ENCODE assay signal across 35 mouse cellular contexts in genomic region chr5:84037250-84037963, GRCm38 (mm10).
"Had no signal": no experiment of that assay in that cellular context is flagged by ENCODE, and none has a peak within 500 bp of the region (broad histone marks: within the 10 kb centered on the region; RNA-seq: fewer than 3 reads in every experiment).

No protein-coding gene starts in this region.

- H3K27me3 ChIP-seq: heart, embryonic 12.5 days; heart, embryonic 13.5 days; heart, embryonic 15.5 days; hindbrain, embryonic 12.5 days; hindbrain, embryonic 13.5 days; hindbrain, embryonic 15.5 days; intestine, embryonic 15.5 days; kidney, embryonic 15.5 days had no signal

- H3K36me3 ChIP-seq: heart, embryonic 10.5 days; heart, embryonic 12.5 days; heart, embryonic 13.5 days; heart, embryonic 15.5 days; hindbrain, embryonic 10.5 days; hindbrain, embryonic 12.5 days; hindbrain, embryonic 13.5 days; hindbrain, embryonic 15.5 days; intestine, embryonic 15.5 days; kidney, embryonic 15.5 days had no signal

- DNase-seq: heart, adult 2 months; heart, postnatal 10 days; heart, postnatal 14 days; heart, postnatal 36 days; heart, postnatal 4 days; kidney, adult 11 months; kidney, adult 18-20 months; kidney, adult 2 months; kidney, adult 8-10 months; kidney, adult 9 months; kidney, postnatal 10 days; kidney, postnatal 14 days; kidney, postnatal 25 days; kidney, postnatal 36 days; kidney, postnatal 4 days; layer of hippocampus, adult 9-11 months had no signal

- H3K27ac ChIP-seq: heart, adult 2 months; heart, embryonic 10.5 days; heart, embryonic 13.5 days; heart, embryonic 15.5 days; hindbrain, embryonic 10.5 days; hindbrain, embryonic 12.5 days; hindbrain, embryonic 13.5 days; hindbrain, embryonic 14.5 days; hindbrain, embryonic 15.5 days; hindbrain, postnatal 0 days; intestine, embryonic 15.5 days; kidney, embryonic 15.5 days; kidney, postnatal 0 days; layer of hippocampus, adult 2 months had no signal

- H3K4me1 ChIP-seq: heart, embryonic 10.5 days; heart, embryonic 12.5 days; heart, embryonic 13.5 days; heart, embryonic 15.5 days; hindbrain, embryonic 10.5 days; hindbrain, embryonic 12.5 days; hindbrain, embryonic 13.5 days; hindbrain, embryonic 15.5 days; intestine, embryonic 15.5 days; kidney, embryonic 15.5 days had no signal

- H3K9ac ChIP-seq: heart, embryonic 12.5 days; heart, embryonic 13.5 days; heart, embryonic 15.5 days; hindbrain, embryonic 12.5 days; hindbrain, embryonic 13.5 days; hindbrain, embryonic 14.5 days; hindbrain, embryonic 15.5 days; intestine, embryonic 15.5 days; kidney, embryonic 15.5 days had no signal

- H3K9me3 ChIP-seq: heart, embryonic 10.5 days; heart, embryonic 12.5 days; heart, embryonic 13.5 days; heart, embryonic 15.5 days; hindbrain, embryonic 10.5 days; hindbrain, embryonic 12.5 days; hindbrain, embryonic 13.5 days; hindbrain, embryonic 15.5 days; intestine, embryonic 15.5 days; kidney, embryonic 15.5 days had no signal

- H3K4me3 ChIP-seq: heart, adult 2 months; heart, embryonic 10.5 days; heart, embryonic 12.5 days; heart, embryonic 13.5 days; heart, embryonic 15.5 days; hindbrain, embryonic 10.5 days; hindbrain, embryonic 12.5 days; hindbrain, embryonic 13.5 days; hindbrain, embryonic 15.5 days; intestine, embryonic 15.5 days; kidney, embryonic 15.5 days; layer of hippocampus, adult 2 months had no signal

- ATAC-seq: hindbrain, embryonic 16.5 days; hindbrain, postnatal 0 days; inflammation-experienced regulatory T-cells, adult 6 months; intestine, embryonic 15.5 days; intestine, embryonic 16.5 days; intestine, postnatal 0 days had no signal

- H3K4me2 ChIP-seq: heart, embryonic 11.5 days; heart, embryonic 12.5 days; heart, embryonic 13.5 days; heart, embryonic 15.5 days; hindbrain, embryonic 12.5 days; hindbrain, embryonic 13.5 days; hindbrain, embryonic 14.5 days; hindbrain, embryonic 15.5 days; intestine, embryonic 15.5 days; kidney, embryonic 15.5 days had no signal
